Mouse (Mus musculus) cerebellum, adult (tissue): Measurements from ENCODE around the gene N6amt1.
A peak's percentile ranks its signal among the peaks of the same experiment; 100 is the strongest.

Experiments
- ATAC-seq: cut with Nextera tagmentation; 2 replicates; pipeline ENCODE4 v1.9.2; 2017; ENCODE audit warnings: mild to moderate bottlenecking, moderate library complexity, mixed read lengths; ENCODE audit not compliant: insufficient number of reproducible peaks, low FRiP score, low TSS enrichment

The N6amt1 gene

DNA sequence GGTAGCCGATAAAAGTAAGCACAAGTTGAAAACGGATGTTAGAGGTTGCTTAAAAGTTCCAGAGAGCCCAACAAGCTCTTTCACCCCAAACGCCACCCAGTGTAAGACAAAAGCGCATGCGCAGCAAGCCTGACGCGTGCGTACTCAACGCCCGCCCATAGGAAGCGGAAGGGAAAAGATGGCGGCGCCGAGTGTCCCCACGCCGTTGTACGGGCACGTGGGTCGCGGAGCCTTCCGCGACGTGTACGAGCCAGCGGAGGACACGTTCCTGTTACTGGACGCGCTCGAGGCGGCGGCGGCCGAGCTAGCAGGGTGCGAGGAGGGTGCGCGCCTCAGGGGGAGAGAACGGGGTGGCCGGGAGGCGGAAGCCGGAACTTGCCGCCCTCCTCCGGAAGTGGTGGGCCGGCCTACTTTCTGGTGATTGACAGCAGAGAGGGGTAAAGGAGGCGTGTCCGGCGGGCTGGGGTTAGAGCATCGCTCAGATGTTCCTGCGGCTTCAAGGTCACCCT lies at the start of gene N6amt1:
Gene N6amt1, plus strand, starts transcription at position 111 of the 509 bp plus-strand sequence.
- peak; percentile 99 for ATAC-seq

DNA sequence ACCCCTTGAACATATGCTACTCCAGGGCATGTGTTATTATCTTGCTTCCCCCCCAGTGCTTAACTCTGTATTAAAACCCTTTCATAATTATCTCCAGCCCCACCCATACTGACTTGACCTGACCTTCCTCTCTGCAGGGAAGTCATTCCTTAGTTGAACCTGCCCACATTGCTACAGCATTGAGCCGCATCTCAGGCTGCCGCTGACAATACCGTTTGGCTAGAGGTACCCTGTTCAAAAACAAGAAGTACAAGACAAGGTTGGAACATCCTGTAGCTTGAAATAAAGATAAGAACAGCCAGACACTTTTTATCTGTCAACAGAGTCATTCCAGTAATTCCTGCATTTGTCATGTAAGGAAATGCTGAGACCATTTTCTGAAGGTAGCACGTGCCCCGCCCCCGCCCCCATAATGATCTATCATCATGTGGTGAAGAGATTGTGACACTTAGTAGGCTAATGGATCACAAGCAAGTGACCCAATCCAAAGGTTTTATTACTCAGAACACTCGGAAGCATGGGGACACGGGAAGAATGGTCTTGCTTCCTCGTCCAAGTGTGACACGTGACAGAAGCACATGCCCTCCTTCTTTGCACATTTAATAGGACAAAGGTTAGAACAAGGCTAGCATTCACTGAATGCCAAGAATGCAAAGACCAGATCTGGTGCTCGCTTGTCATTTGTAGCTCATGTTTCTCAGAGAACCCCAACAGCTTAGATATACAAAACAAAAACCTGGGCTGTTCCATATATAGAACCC lies 48.6 kb upstream of the N6amt1 start:
- ATAC-seq: no peak

DNA sequence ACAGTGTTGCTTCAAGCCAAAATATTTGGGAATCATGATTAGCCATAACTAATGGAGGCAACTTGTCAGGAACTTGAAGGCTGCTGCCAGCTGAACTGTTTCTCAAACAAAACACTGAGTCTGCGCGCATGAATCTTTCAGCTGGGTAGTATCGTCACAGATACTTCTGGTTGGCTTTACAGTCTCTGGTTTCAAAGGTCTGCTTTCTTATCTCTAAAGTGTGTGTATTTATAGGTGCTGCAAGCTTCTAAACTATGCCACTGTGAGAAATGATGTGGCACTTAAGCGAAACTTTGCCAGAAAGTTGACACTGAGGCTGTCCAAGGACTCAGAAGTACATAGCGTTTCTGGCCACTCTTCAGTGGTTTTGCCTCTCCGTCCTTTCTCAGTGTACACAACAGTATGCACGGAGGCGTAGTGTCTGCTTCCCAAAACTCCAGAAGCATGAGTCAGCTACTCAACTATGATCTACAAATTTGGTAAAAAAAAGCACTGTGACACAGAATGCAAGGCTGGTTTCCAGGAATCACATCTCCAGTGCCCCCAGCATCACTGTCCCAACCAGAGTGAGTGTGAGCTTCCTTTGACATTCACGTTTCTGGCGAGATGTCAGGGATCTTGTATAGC lies 46.8 kb upstream of the N6amt1 start:
- ATAC-seq: no peak

DNA sequence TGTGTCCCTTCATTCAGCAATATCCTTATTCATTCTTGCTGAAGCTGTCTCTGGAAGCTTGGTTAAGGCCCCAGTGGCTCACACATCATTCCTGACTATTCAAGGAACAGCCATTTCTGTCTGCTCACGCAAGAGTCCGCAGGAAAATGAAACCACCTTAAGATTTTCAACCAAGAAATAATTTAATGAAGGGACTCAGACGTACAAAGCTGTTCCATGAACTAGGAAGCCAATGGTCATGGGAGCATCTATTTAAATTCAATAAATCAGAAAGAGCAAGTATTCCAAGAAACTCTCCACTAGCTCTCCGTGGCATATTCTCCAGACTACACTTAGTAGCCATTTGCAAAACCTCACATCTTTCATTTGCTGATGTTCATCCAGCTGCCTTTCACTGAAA lies 43.3 kb upstream of the N6amt1 start:
- ATAC-seq: no peak

DNA sequence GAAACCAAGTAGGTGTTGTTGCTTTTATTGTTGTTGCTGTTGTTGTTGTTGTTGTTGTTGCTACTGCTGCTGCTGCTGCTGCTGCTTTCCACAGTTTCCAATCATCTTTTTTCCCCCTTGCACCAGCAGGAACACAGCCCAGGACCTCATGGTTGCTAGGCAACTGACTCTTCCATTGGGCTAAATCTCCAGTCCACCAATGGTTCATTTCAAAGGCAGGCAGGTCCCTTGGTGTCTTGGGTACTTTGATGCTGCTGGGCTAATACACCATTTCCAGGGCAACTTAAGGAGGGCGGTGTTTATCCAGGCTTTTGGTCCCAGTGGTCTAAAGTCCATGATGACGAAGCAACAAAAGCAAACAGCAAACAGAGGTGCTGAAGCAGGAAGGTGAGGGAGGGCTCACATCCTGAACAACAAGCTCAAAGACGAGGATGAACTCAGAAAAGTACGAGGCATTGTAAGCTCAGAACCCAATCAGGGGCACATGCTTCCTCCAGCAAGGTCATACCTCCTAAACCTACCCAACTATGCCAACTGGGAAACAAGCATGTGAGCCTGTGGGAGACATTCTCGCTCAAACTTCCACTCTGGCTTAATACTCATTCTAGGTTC lies 35.7 kb upstream of the N6amt1 start:
- ATAC-seq: no peak

DNA sequence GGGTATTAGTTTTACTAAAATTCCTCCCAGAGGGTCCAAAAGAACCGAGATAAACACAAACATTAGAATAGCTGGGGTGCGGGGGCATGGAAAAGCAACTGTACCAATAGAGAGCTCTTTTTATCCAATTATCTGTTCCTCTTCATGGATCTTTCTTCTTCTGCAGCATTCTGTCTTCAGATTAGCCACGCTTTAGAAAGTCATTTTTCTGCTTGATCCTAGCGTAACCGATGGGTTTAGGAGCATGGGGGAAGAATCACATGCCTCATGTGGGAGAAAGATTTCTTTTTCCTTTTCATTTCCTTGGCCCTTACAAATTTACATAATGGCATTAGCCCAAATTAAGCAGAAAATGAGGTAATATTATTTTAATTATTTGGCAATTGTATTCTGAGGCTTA lies 35.0 kb upstream of the N6amt1 start:
- ATAC-seq: no peak

DNA sequence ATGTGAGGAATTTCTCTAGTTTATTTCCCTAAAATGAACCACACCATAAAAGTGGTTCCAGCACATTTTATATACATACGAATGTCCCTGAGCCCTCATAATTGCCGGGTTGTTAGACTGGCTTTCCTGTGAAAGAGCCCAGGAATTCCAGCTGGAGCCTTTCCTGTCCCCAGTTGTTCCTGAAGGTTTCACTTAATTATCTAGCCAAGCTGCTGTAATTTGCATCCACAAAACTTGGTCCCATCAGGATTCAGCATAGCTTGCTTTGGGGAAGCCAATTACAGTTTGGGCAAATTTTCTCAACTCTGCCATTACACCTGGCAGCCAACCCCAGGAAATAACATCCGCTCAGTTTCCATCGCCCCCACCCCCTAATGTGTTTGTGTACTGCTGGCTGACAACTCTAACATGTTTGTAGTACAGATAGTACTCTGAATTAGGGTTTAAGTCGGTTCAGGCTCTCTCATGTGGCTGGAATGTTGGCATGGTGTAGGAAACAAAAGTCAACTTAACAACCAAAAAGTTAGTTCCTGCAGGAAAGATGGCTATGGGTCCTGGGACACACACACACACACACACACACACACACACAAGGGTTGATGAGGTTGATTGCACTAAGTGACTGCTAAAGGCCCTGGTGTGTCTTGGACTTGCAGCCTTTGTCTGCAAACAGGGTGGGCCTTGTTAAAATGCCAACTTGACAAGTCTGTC lies 34.3 kb upstream of the N6amt1 start:
- ATAC-seq: no peak

DNA sequence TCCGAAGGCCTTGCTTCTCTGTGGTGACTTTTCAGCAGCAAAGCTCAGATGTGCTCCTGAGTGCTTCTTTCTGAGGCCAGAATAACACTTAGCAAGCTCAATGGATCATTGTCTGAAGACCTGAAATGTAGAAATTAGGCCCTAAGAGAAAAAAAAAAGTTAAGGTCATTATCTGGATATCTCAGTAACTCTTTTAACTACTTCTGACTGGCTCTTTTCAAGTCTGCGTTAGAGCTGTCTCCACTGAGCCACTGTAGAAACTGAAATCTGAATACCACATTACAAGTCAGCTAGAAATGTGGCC lies 33.8 kb upstream of the N6amt1 start:
- ATAC-seq: no peak

DNA sequence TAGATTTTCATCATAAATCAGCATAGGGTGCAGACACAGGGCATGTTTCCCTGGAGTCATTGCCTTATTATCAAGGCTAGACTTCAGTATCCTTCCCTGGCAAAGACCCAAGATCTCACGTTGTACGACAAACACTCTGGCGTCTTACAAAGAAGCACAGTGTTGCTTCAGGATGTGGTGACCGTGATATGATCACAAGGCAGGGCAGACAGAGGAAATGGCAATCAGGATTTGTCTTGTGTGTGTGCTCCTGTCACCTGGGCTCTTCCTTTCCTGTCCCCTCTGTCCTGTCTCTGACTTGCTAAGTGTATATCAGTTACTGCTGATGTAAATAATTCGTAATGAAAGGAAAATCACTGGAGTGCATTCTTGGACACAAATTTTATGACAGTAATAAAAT lies 29.4 kb upstream of the N6amt1 start:
- ATAC-seq: no peak

DNA sequence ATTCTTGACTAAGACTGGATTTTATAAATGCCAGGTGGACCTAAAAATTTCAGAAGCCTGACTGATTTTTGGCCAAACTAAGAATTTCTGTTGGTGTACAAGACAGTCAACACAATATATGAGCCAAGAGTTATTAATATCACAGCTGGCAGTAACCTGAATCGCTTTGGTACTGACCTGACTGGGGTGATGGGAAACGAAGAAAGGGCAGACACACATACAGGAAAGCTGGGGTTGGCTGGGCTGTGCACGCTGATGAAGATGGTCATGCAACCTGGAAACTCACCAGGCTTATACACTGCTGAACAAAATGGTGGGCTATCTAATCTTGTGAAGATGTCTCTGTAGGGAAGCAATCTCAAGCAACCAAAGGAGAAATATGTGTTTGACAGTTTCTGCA lies 24.0 kb upstream of the N6amt1 start:
- no peak for ATAC-seq

DNA sequence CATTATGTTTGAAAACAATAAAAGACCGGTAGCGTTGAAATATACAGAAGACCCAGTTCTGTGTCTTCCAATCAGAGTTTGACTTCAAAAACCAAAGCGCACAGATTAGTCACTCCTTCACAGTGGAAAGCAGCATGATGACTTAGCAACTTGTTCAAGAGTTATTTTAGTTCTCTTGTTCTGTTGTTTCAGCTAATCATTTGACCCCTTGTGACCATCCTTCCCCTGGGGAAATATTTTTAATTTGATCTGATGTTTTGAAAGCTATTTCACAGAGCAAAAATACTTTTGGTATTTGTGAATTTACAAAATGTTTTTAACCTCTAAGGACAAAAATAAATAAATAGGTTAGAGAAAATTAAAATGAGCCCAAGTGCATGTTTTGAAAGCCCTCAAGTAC lies 19.2 kb upstream of the N6amt1 start:
- no peak for ATAC-seq

DNA sequence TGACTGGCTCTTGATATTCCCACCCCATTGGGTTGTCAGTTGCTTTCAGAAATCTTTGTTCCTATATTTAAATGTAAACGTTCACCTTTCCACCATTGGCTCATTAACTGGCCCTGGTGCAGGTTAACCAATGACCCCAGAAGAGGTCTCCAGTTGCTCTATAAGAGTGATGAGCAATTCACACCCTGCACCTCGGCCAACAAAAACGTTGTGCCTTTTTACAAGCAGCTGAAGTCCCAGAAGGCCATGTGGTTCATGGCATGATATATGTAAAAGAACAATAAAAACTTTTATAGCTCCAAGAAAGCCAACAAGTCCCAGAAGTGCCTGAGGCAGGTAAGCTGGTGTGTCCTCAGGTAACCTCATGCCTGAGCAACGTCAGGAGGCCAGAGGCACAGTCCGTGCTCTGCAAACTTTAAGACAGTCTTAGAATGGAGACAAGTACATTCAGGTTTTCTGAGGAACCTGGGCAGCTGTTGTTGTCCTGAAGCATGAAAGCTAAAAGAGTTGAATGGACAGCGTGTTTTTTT lies 12.9 kb upstream of the N6amt1 start:
- ATAC-seq: no peak

DNA sequence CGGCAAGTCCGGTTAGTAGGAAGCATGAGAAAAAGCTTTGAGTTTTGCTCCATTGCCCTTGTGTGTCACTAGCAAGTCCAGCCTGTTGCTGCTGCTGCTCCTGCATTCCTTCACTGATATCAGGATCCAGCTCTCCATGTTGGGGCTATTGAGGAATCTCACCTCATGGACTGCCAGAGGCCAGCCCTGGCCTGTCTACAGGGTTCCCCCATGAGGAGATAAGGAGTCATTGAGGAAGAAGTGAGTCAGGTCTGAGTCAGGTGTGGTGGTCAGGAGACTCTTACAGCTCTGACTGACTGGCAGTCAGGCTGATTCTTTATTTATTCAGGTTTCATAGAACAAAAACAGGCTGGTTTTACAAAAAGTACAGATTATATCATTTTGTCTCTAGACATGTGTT lies 5.9 kb upstream of the N6amt1 start:
- ATAC-seq: no peak

DNA sequence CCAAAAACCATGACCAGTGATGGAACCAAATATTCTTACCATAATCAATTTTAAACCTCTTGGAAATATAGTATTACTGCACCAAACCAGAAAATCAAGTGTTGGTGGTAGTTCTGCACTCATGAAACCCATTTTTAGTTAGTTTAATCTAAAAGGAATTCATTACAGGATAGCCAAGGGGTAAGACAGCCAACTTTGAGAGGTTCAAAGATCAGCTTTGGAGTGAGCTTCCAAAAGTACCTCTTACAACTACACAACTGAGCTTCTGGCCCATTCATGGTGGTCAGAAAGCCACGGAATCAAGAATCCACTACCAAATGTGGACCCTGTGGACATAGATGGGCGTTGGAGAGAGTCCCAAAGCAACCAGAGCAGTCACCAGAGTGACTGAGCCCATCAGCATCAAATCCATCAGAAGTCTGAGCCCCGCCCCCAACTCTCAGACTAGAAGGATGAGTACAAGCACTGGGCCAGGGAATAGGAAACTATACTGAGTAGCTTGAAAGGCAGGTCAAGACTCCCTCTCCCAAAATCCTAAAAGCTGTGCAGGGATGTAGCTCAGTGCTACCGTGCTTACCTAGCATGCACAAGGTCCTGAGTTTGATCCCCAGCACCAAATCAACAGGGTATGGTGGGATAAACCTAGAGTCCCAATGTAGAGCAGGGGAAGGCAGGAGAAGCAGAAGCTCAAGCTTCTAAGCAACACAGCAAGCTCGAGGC lies 2.4 kb upstream of the N6amt1 start:
- ATAC-seq: no peak

DNA sequence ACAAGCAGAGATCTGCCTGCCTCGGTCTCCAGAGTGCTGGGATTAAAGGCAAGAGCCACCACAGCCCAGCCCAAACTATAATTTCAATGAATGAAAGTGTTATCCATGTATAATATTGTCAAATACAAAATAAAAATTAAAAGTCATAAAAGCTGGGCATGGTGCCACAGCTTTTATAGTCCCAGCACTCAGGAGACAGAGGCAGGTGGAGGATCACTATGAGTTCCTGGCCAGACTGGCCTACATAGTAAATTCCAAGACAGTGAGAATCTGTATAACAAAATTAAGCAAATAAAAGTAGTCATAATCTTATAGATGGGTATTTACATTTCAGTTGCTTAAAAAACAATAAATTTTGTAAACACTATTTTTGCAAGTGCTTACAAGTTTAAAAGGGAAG lies 380 bp upstream of the N6amt1 start:
- no peak for ATAC-seq

DNA sequence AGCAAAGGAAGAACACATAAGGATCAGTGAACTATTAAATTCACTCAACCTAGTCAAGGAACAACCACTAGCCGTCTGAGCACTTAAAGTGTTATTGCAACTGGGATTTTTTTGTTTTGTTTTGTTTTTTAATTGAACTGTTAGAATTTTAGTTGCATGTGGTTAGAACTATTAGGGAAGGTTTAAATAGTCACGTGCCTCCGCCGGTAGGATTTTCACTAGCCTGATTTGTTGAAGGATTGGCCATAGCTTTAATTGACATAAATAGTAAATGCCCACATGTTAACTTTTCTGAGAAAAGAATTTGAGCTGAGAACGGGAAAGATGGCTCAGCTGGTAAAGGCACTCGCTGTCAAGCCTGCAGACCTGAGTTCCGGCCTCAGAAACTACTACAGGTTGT lies 763 bp downstream of the N6amt1 start:
- no peak for ATAC-seq

DNA sequence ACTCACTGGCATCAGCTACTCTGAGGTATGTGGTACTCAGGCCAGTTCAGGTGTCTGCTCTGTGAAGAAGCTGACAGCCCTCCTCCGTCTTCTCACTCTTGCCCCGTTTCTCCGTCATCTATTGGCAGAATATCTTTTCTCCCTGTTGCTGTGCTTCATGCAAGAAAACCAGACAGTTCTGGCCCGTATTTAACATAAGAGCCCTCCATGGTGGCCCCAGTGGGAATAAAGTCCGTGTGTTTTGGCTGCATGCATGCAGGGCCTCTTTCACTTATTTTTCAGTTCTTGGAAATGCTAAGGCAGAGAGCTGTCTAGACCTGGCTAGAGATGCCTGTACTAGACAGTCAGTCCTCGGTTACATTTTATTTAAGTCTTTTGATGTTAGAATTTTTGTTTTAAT lies 6.1 kb downstream of the N6amt1 start:
- ATAC-seq: no peak

DNA sequence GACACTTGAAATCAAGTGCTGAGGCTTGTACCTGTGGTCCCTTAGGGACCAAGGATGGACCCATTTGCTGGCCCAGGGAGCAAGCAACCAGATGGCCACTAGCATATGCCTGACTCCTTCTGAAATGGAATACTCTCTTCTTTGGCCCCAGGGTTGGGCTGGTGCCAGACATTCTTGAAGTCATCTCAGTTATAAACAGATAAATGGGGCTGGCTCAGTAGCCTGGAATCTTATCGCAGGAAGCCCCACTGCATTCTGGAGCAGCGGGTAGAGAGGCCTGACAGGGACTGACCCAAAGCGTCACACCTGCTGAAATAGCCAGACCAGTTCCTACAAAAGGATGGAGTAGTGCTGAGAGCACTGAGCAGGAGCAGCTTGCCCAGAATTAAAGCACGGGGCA lies 10.2 kb downstream of the N6amt1 start:
- ATAC-seq: peak; percentile 92

DNA sequence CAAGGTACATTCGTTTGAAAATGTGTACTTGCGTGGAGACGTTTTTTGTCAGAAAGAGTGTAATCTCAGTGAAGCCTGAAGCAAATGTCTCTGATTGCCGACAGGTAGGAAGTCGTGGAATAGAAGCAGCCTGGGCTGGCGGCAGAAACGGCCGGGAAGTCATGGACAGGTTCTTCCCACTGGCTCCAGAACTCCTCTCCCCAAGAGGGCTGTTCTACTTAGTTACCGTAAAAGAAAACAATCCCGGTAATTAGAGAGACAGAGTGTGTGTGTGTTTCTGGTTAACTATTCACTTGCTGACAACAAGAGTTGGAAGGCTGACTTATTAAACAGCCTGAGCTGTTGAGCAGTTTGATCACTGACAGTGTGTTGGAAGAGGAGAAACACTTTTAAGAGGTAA lies 12.1 kb downstream of the N6amt1 start:
- ATAC-seq: no peak

DNA sequence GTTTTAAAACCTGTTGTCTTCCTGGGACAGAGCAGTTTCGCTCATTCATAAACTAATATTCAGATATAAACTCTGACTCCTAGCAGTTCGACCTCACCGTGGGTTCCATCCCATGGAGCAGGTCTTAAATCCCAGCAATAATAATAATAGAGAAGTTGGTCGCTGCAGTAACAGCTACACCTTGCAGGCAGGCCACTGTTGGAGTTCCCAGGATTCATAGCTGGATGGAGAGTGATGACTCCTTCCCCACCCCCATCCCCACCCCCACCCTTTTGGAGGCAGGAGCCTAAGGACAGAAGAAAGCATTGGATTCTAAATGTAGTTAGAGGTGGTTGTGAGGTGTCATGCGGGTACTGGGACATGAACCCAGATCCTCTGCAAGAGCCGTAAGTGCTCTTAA lies 12.5 kb downstream of the N6amt1 start:
- ATAC-seq: no peak
